Mouse (Mus musculus) adrenal gland, adult 2 months (tissue): ENCODE data around the gene Kif2b. TPM values are rescaled to one million over a fixed set of nuclear protein-coding genes. Genes with fewer than 3 reads are reported as not detected.

Experiments used
- DNase-seq: peaks from one replicate; pipeline ENCODE4 v3.0.0; 2021
- long read RNA-seq: library from polyadenylated mRNA; stranded (forward); transcript quantifications from one replicate; pipeline ENCODE4 v2.0.0, GENCODE M21; 2021
- polyA plus RNA-seq: library from polyadenylated mRNA; depleted of rRNA; stranded (reverse); fragments of >200 nt; gene quantifications from 2 replicates; pipeline ENCODE4 v1.2.3, GENCODE M21; 2012; rRNA removed
- total RNA-seq, 2 experiments: library from RNA; stranded (reverse); gene quantifications; 2 replicates each; pipeline ENCODE4 v1.2.3; 2021

Gene Kif2b
- total RNA-seq = not detected
- not detected in 2 replicates for polyA plus RNA-seq
- long read RNA-seq = 0 reads

DNA sequence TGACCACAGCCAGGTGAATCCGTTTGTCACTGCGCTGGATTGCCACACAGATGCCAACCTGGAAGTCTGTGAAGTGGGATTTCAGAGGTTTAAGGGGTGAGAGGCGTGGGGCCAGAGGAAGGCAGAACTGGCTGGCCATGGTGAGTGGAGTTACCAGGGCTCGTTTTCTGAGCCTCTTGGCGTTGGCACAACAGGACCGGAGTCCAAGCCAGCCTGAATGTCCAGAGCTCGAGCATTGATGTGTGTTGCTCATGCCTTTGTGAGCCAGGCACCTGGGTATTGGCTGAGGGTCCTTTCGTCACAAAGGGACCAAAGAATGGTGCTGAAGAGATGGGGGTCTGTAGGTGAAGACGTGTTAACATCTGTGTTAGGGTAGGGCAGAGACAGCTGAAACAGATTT, at the start of gene Kif2b:
TSS of gene Kif2b (minus strand) at position 242 of the 400 bp plus-strand sequence.
- no peak for DNase-seq

DNA sequence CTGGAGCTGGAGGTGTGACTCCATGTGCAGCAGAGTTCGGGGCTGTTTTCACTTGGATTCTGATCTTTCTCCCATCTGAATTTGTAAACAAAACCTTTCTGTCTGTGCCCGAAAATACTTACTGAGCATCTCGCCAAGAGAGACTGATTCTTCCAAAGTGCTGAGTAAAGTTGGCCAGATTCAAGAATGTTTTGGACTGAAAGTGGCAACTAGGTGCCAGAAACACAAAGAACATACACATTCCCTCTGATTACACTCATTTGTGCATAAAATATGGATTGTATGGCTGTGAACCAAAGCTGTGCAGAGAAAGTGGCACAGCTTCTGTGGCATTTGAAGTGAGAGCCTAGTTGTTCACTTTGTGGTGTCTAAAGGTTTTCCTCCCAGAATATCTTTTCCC, 15.7 kb upstream of the Kif2b start:
- DNase-seq = no peak

DNA sequence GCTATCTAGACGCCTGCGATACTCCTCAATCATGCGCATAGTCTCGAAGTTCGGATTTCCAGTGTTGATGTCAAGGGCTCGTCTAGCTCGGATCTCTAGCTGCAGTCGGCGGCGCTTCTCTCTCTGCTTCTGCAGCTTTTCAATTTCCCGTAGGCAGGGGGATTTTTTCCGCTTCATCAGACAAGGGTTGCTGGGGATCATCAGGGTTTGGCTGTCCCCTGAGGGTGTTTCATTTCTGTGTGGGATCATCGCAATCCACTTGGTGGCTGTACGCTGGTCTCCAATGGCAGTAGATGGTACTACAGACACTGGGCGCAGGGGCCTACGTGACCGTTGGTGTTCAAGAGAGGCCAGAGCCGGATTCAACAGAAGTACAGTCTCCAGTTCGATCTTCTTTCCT, 502 bp downstream of the Kif2b start:
- no peak for DNase-seq

DNA sequence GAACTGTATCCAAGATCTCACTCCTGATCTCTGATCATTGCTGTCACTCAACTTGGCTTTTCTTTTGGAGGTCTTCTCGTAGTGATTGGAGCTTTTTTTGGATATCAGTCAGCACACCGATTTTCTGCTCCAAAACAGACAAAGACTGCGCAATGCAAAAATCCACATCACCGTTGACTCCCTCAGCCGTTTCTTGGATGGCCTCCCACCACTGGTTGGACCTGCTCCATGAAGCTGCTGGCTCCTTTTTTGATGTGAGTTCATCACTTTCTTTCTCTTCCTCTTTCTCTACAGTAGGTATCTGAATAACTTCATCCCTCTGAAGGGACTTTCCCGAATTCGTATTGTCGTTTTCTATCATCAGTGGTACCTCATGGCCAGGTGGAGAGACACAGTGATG, 2.0 kb downstream of the Kif2b start:
- no peak for DNase-seq

DNA sequence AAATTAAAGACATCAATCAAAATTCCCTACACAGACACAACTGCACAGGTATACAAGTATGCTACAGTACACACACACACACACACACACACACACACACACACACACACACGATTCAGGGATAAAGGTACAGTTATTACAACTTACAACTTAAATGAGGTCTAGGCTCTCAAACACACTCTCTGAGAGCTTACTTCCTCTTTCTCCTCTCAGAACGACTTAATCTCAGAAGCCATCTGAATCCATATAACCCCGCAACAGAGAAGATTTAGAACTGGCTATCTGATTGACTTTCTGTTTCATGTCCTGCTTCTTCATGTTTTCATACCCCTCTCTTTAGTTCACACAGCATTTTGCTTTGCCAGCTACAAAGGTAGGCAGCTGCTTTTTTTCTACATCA, 2.9 kb downstream of the Kif2b start:
- no peak for DNase-seq

DNA sequence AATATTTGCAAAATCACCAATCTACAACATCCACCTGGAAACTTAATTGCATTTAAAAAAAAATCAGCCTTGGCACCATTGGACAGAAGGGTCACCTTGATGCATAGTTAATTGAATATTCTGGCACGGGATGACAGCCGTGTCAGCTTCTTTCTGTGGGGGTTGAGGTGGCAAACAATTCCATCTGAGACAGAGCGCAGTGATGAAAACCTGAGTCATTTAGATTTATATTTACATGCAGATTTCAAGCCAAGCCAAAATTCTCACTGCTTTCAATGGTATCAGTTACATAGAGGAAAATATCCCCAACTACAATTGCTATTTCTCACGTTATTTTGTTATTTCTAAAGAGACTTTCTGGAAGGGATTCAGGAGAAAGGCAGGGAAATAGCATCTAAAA, 46.6 kb downstream of the Kif2b start:
- DNase-seq = no peak
